Mouse (Mus musculus) kidney, adult 11 months (tissue): ENCODE results near the gene Grm1.
"Not testable (repeated sequence)": the region's sequence is repeated elsewhere in the genome, so short reads cannot be mapped to it uniquely, and the experiment has no call there.

Experiments used
- DNase-seq: peaks from one replicate; pipeline ENCODE4 v3.0.0; 2022

Grm1 gene

GRCm38 (mm10) chr10:11081611-11082398 is at the start of gene Grm1:
Gene Grm1, minus strand, starts transcription at chr10:11082356.
- DNase-seq = no peak

- no peak for DNase-seq
Observed at GRCm38 (mm10) chr10:11121781-11122180, 39.6 kb upstream of the Grm1 start.

GRCm38 (mm10) chr10:11098475-11099044 is 16.4 kb upstream of the Grm1 start:
- DNase-seq = no peak

- DNase-seq = no peak
Observed at GRCm38 (mm10) chr10:11086348-11086747, 4.2 kb upstream of the Grm1 start.

- DNase-seq = no peak
Observed at GRCm38 (mm10) chr10:11080725-11081610, 1.2 kb downstream of the Grm1 start.

GRCm38 (mm10) chr10:11080013-11080724 is 2.0 kb downstream of the Grm1 start:
- no peak for DNase-seq

GRCm38 (mm10) chr10:11079506-11079905 is 2.6 kb downstream of the Grm1 start:
- no peak for DNase-seq

- no peak for DNase-seq
Observed at GRCm38 (mm10) chr10:11065136-11065535, 17.0 kb downstream of the Grm1 start.

GRCm38 (mm10) chr10:11061318-11062071 is 20.7 kb downstream of the Grm1 start:
- no peak for DNase-seq

- no peak for DNase-seq
Observed at GRCm38 (mm10) chr10:11049361-11049760, 32.8 kb downstream of the Grm1 start.

GRCm38 (mm10) chr10:11045421-11045820 is 36.7 kb downstream of the Grm1 start:
- DNase-seq = not testable (repeated sequence)

GRCm38 (mm10) chr10:11044455-11045106 is 37.6 kb downstream of the Grm1 start:
- no peak for DNase-seq

- no peak for DNase-seq
Observed at GRCm38 (mm10) chr10:11039323-11039722, 42.8 kb downstream of the Grm1 start.

GRCm38 (mm10) chr10:11032221-11032620 is 49.9 kb downstream of the Grm1 start:
- no peak for DNase-seq

GRCm38 (mm10) chr10:11025764-11026518 is 56.2 kb downstream of the Grm1 start:
- DNase-seq = no peak

- DNase-seq = no peak
Observed at GRCm38 (mm10) chr10:11018970-11019531, 63.1 kb downstream of the Grm1 start.

- DNase-seq = no peak
Observed at GRCm38 (mm10) chr10:11013653-11014052, 68.5 kb downstream of the Grm1 start.

- no peak for DNase-seq
Observed at GRCm38 (mm10) chr10:10996766-10997165, 85.4 kb downstream of the Grm1 start.

- no peak for DNase-seq
Observed at GRCm38 (mm10) chr10:10991708-10992107, 90.4 kb downstream of the Grm1 start.

- no peak for DNase-seq
Observed at GRCm38 (mm10) chr10:10971311-10971710, 110.8 kb downstream of the Grm1 start.
